In genomic region chr17:84322176-84322575, GRCm38 (mm10) we compare ENCODE assay signal across 20 mouse cellular contexts.
"Had no signal": no experiment of that assay in that cellular context is flagged by ENCODE, and none has a peak within 500 bp of the region (broad histone marks: within the 10 kb centered on the region; RNA-seq: fewer than 3 reads in every experiment).

No protein-coding gene starts in this region.

- H3K36me3 ChIP-seq: limb, embryonic 10.5 days; limb, embryonic 13.5 days; liver, embryonic 15.5 days had no signal

- H3K27ac ChIP-seq: kidney, postnatal 0 days; layer of hippocampus, adult 2 months; limb, embryonic 10.5 days; limb, embryonic 13.5 days; liver, embryonic 12.5 days; liver, embryonic 15.5 days; macrophage; stomach, postnatal 0 days had no signal

- H3K4me2 ChIP-seq: limb, embryonic 13.5 days; liver, embryonic 12.5 days; liver, embryonic 15.5 days; midbrain, embryonic 11.5 days had no signal

- ATAC-seq: liver, embryonic 12.5 days had no signal

- H3K9me3 ChIP-seq: limb, embryonic 10.5 days; limb, embryonic 13.5 days; liver, embryonic 12.5 days; liver, embryonic 15.5 days had no signal

- H3K27me3 ChIP-seq: limb, embryonic 13.5 days; liver, embryonic 12.5 days; liver, embryonic 15.5 days had no signal

- DNase-seq: kidney, postnatal 25 days; layer of hippocampus, adult 9-11 months; layer of hippocampus, postnatal 36 days; liver; lung, adult 2 months; midbrain, embryonic 14.5 days; right cerebral cortex, postnatal 14 days; right cerebral cortex, postnatal 4 days; thymus, adult 2 months; thymus, postnatal 14 days; thymus, postnatal 4 days had no signal

- H3K9ac ChIP-seq: limb, embryonic 13.5 days; liver, embryonic 12.5 days; liver, embryonic 15.5 days had no signal

- H3K4me3 ChIP-seq: layer of hippocampus, adult 2 months; limb, embryonic 10.5 days; limb, embryonic 13.5 days; liver, embryonic 12.5 days; liver, embryonic 15.5 days had no signal
